Mouse (Mus musculus) layer of hippocampus, postnatal 36 days (tissue): ENCODE data around the gene Fam102a. TPM values are rescaled to one million over a fixed set of nuclear protein-coding genes. Genes with fewer than 3 reads are reported as not detected.
A peak's percentile ranks its signal among the peaks of the same experiment; 100 is the strongest.

Experiments used
- DNase-seq, 2 experiments: peaks; one replicate each; pipeline ENCODE4 v3.0.0; 2022
- total RNA-seq, 2 experiments: library from RNA; stranded (reverse); gene quantifications; 2 replicates each; pipeline ENCODE4 v1.2.3; 2021

The Fam102a gene
- total RNA-seq, 2 experiments from 2014 or later: 69.4 to 69.8 TPM

DNA sequence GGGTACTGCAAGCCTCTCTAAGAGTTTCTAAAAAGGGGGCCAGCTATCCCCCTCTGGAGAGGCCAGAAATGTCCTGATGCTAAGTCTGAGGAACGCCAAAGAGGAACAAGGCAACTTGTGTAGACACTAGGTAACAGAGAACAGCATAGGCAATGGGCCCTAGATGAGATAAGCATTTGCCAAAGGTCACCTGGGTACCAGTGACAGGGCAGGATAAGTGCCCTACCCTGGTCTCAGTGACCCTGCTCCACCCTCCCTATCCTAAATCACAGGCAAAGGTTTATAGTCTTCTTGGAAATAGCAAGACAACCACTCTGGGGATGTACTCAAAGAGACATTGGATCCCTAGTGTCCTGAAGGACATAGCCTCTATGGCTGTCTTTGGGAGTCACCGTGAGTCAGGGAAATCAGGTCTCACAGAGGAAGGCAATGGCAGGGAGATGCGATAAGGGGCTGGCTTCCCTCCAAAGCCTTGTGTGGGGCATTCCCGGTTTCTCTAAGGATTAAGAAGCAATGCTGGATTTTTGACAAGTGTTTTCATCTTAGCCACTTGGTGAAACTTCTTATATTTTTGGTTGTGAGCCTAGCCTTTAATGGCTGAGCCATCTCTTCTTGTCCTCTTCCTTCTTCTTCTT lies 17.8 kb upstream of the Fam102a start:
- no peak for DNase-seq

DNA sequence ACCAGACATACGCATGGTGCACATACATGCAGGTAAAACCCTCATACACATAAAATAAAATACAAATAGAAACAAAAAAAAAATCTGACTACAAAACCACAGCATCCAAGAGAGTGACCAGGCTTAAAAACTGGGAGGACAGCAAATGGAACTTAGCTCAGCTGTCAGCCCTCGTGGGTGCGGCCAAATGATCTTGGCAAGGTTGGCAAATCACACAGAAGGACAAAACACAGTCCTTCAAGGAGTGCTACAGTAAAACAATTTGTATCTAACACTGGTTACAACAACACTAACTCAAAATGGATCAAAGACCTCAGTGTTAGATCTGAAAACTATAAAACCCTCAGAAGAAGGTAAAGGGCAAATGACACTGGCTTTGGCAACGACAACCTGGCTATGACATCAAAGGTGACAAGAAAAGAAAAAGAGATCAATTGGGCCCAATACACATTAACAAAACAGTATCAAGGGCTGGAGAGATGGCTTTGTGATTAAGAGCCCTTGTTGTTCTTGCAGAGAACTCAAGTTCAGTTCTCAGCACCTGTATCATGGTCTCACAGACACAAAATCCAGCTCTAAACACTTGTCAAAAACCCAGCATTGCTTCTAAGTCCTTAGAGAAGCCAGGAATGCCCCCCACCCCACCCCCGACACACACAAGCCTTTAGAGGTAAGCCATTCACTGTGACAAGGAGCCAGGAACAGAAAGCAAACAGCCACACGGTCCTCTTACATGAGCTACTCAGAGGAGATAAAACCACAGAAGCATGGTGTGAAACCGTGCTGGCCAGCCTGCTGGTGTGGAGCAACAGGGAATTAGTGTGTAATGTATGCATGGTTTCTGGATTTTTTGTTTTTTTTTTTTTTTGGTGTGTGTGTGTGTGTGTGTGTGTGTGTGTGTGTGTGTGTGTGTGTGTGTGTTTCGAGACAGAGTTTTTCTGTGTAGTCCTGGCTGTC lies 14.8 kb upstream of the Fam102a start:
- DNase-seq: no peak

DNA sequence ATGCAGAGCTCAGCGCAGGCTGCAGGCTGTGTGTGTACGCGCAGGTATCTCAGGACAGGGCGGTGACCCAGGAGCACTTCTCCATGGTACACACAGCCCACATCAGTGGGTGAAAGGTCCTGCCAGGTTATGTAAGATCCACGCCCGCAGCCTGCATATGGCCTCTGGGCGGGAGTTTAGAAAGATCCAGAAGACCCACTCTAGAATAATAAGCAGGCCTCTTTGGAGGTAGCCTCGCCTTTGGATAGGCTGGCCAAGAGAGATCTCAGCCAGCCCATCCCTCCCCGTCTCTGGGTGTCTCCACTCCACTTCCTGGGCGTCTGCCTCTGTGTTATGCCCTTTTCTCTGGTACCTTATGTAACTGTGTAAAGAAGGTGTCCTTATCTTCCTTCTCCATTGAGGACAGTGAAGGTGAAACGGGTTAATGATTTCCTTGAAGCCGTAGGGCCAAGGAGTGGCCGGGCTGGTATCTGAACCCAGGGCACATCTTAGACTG lies 10.5 kb upstream of the Fam102a start:
- no peak for DNase-seq

DNA sequence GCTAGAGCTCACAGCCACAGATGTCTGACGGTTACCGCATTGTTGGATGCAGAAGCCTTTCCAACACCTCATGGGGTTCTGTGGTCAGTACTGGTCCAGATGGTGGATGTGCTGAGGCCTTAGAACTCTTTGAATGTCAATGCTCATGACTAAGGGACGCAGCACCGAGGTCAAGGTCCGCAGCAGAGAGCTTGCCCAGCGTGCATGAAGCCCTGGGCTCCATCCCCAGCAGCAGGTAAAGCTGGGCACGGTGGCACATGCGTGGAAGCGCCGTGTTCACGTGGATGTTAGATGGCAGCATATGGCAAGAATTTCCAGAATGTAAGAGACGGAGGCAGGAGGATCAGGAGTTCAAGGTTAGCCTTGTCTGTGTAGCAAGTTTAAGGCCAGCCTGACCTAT lies 9.3 kb upstream of the Fam102a start:
- DNase-seq: no peak

DNA sequence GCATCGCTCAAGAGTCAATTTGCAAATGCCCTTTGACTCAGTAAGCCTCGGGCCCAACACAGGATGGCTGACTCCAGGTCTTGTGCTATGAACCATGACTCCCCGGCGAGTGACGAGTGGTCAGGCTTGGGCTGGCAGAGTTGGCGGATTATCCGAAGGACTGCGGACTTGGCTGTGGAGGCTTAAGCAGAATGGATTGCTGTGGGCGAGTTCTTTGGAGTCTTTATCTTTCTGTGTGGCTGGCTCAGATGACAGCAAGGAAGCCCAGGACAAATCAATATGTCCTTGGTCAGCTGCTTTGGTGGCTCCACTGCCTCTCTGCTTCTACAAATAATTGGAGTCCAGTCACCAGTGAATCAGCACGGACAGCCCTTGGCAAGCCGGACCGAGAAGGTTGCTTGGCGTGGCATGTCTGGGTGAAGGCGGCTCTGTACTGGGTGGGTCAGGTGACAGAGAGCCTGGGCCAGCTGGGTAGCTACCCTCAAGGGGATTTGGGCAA lies 7.6 kb upstream of the Fam102a start:
- no peak for DNase-seq

DNA sequence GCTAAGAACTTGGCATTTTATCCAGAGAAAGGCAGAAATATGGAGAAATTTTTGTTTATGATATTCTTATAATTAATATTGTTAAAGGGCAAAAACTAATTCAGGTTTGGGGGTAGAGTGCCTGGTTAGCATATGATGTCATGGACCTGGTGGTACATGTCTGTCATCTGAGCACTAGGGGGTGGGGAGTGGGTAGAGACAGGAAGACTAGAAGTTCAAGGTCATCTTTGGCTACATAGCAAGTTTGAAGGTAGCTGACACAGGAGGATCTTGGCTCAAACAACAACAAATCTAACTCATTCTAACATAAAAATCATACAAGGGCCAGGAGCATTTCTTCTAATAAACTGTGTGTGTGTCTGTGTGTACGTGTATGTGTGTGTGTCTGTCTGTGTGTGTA lies 6.8 kb upstream of the Fam102a start:
- DNase-seq: no peak

DNA sequence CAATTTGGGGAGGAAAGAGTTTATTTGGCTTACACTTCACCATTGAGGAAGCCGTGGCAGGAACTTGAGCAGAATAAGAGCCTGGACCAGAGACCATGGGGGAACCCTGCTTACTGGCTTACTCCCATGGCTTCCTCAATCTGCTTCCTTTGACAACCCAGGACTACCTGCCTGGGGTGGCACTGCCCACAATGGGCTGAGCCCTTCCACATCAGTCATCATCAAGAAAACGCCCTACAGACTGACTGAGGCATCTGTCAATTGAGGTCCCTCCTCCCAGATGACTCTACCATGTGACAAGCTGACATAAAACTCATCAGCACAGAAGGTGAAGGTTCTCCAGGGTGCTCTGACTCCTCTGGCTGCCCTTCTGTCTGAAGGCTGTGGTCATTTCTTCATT lies 4.7 kb upstream of the Fam102a start:
- DNase-seq: no peak

DNA sequence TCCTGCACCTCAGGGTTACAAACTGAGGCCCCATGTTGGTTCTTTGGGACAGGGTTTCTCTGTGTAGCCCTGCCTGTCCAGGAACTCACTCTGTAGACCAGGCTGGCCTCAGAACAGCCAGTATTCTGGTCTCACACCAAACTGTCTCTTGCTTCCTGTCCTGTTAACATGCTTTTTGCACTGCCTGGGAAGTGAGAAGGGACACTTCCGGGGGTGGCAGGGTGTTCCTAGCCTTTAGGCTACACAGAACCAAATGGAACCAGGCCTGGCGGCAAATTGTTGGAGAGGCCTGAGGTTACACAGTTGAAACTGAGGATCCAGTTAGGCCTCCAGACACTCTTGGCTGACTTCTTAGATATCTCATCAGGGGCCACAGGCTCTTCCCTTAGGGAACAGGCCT lies 2.0 kb upstream of the Fam102a start:
- no peak for DNase-seq

DNA sequence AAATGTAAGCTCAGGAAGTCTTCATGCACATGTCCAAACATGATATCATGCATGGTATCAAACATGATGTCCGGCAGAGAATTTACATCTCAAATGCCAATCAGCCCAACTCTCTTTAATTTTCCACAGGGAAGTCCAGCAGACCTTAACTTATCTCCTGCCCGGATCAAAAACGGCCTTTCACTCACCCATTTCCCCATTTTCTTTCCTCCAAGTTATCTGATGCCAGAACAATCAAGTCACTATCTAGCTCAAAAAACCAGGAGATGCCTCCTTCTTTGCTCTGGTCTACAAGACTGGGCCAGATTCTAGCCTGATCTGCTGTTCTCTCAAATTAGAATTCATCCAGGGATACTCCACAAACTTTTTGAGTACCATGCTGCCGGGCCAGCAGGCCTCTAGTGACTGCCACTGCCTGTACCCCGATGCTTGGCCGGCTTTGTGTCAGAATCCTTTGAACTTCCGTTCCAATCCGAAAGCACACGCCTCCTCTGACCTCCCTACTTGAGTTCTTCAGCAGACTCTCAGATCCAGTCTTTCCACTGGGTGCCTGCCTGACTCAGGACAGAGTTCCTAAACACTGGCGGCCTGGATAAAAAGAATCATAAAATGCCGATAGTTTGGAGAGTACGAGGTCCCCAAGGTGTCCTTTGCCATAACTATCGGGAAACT lies 935 bp upstream of the Fam102a start:
- no peak for DNase-seq

DNA sequence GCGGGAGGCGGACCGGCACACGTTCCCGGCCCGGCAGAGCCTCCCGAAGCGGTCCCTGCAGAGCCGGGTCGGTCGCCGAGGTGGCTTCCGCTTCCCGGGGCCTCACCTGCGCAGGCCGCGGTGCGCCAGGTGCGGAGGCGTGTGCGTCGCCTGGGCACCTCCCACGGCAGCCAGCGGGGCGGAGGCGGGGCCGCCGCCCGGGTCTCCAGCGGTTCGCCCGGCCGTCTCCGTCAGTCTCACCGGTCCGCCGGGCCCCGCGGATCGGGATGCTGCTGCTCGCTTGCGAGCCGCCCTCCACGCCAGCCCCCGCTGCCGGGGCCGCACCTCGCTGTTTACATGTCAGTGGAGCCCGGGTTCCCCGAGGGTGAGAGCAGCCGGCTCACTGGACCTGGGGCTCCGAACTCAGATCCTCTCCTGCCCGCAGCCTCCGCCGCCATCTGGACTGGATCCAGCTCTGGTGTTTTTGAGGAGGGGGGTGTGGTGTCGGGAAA lies 414 bp downstream of the Fam102a start:
- peak; percentile 46 to 57 for DNase-seq

DNA sequence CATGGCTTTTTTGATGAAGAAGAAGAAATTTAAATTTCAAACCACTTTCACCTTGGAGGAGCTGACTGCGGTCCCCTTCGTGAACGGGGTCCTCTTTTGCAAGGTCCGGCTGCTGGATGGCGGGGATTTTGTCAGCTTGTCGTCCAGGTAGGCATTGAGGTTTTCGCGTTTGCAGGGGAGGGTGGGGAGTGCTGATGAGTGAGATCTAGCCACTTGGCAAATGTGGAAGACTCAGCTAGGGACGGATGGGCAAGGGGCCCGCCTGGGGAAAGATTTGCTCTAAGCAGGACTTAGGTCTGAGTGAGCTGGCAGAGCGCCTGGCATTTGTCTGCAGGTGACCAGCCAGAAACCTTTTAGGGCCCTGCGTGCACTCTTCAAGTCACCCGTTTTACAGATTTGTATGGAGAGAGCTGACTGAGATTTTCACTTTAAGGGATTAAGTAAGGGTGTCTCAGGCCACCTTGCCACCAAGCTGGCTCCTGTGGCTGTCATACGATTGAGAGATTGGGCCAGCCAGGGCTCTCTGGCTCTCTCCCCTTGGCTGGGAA lies 1.0 kb downstream of the Fam102a start:
- no peak for DNase-seq

DNA sequence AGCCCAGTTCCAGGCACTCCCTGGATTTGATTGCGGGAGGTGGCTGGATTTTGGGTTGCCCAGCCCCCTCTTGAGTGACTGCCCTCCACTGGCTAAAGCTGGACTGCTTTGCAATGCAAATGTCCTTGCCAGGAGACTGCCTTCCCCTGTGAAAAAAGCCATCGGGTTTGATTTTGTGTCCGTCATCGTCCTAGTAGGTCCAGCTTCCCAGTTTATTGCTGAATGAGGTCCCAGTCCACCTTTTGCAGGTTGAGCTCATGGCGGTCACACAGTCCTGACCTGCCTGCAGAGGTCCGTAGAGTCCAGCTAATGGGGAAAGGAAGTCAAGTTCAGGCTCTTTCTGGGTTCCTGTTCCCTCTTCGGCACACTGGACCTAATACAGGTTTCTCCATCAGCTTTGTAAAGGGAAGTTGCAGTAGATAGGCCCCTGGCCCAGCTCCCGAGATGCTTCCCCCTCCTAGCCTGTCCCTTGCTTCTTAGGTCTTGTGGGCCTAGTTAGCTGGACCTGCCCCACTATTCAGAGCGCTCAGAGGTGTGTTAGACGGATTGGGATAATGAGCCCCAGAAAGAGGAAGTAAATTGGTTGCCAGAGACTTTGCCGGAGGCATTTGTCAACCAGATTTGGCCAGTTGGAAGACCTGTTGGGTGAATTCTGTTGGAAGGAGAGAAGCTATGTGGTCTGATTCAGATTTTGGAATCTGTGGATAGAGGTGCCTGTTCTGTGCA lies 1.7 kb downstream of the Fam102a start:
- DNase-seq: peak; percentile 61 to 74

DNA sequence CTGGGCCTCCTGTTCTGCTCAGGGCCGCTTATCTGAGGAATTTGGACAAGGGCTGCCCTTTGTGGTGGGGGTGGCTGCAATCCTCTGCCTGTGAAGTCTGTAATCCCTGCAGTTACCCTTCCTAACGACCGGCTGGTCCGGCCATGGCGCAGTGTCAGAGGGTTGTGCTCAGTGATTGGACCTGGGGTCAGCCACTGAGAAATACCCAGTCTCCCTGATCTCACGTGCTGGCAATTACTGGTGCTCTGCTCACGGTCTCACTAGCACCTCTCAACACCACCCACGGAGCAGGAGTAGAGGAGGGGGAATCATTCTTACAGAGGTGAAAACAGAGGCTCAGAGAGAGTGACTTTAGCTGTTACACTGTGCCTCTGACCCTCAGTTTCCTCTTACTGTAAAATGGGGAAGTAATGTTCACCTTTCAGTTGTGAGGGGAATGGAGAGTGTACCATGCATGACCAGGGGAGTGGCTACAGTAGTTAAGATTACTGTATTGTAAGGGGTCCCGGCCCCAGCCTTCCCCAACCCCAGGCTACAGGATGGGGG lies 2.3 kb downstream of the Fam102a start:
- no peak for DNase-seq

DNA sequence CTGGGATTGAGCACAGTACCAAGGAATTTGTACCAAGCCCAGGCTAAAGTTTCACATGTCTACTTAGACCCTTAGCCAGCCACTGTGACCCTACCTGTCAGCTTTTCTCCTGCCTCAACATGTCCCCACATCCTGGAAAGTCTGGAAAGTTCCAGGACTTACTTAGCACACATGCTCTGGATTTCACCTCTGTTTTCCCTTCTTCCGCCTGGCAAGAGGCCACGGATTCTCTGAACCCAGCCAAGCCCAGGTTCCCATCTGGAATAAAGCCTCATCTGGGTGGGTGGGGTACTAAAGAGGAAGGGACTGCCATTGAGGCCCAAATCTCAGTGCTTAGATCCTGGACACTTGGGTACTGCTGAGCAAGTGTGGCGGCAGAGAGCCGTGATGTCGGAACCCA lies 2.8 kb downstream of the Fam102a start:
- DNase-seq: no peak

DNA sequence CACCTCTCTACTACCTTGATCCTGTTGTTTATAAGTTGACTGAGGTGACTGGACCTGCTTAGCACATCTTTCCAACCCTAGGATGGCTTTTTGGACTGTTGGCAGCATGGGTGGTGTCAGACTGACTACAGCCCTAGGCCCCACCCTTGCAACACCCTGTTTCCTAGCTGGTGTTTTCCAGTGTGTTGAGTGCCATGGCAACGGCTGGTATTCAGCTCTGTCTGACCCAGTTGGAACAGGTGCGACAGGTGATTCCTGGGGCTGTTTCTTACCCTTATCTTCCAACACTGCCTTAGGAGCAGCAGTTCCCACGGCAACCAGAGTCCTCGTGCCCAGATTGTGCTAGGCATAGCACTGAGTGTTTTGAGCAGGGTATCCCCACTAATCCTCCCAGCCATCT lies 3.3 kb downstream of the Fam102a start:
- DNase-seq: no peak

DNA sequence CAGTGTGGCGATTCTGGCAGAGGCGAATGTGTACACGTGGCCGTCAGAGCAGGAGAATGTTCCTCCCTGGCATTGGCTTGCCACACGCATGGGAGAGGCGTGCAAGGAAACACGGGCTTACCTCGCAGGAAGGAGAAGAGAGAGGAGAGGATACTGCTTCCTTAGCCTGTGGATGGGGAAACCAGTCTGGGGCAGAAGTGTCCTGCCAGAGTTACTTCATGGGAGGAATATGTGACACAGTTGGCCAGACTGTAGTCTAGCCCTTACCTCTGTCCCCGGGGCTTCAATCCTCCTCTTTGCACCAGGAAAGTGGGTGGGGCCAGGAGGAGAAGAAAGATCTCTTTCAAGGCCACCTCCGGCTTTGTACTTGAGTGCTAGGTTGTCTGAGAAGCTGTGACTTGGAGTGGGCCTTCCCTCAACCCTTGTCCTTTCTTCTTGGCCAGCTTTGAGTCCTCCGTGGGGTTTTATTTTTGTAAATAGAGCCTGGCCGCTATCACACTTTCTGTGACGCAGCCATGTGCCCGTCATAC lies 4.4 kb downstream of the Fam102a start:
- no peak for DNase-seq

DNA sequence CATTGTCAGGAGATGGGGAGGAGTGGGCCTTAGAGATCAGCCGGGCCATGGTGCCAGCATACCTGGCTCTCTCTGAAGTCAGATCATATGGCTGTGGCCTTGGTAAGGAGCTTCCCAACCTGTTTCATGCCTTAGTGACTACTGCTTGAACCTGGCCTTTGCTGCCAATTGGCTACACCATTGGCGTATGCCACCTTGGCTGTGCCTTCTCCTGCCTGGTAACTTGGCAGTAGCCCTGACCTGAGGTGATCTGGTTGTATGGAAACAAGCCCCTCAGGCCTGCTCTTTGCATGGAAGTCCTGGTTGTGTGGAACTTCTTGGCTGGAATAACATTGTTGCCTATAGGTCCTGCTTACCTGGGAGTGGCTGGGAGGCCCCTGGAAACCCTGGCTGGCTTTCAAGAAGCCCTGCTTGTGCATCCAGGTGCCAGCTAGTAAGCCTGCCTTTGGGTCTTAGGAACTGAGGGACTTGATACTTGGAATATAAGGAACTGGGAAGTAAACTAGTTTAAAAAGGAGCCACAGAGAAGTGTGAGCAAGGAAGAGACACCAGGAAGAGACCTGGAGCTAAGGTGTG lies 6.3 kb downstream of the Fam102a start:
- no peak for DNase-seq

DNA sequence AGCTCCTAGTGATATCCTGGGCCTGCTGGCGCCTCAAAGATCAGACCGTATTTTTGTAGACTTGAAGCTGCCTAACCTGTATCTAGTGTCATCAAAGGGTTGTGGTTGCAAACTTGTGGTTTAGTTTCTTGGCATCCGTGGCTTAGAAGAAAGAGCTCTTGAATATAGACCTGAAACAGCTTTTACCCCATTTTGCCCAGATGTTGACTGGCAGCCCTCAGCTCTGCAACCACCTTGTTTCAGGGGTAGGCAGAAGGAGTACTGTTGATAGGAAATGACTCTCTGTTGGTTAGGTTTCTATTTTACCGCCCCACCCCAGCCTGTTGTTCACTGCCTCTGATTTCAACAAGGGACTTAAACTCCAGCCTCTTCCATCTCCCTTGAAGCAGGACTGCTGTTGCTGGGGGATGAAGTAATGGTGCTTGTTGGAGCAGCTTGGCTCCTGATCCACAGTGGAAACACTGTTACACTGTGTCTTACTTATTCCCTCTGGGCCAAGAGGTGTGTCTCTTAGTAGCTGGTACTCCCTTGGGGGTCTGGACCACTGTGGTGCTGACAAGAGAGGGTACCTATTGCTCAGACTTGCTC lies 6.9 kb downstream of the Fam102a start:
- no peak for DNase-seq

DNA sequence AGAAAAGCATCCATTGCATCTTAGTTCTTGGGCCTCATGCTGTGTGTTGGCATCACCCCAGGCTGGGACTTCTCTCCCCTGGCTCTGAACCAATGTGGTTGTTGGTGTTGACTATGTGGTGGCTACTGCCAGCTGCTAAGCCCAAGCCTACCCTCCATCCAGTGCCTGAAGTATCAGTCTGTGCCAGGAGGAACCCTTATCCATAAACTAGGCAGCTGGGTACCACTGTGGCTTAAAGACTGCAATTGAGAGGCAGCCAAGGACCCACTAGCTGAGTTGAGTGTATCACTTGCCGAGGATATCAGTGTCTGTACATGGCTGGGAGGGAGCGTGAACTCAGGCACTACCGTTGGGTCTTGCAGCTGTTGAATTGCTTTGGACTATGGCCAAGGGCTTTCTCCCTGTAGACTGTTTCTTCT lies 7.9 kb downstream of the Fam102a start:
- DNase-seq: peak in 1 of 2 experiments; percentile 40

DNA sequence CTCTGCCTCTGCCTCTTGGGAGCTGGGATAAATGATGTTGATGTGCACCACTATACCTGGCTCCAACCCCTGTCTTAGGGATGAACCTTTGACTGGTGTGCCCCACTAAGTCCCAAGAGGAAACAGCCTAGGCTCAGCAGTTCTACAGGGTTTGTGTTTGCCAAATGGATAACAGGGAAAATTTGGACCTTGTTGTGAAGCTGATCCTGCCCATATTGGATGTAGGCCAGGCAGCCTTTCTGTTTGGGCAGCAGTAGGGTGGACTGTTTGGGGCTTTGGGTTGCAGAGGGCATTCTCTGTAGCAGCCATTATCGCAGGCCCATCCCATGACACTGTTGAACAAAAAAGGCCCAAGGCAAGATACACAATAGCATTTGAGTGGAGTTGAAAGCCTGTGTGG lies 11.8 kb downstream of the Fam102a start:
- DNase-seq: no peak
